Mouse (Mus musculus): ENCODE measurements around the gene Ccdc50. TPM values are rescaled to one million over a fixed set of nuclear protein-coding genes. Genes with fewer than 3 reads are reported as not detected.
A peak's percentile ranks its signal among the peaks of the same experiment; 100 is the strongest.

Ccdc50 gene
- polyA plus RNA-seq (2014; fragmentation: Nextera tagmentation; extraction: Ambion mirVana) = 62.2 and 68.0 TPM in 2 replicates

GRCm38 (mm10) chr16:27388761-27389451 is at the start of gene Ccdc50:
Gene Ccdc50 (plus strand): TSS chr16:27388869.
- Histone ChIP-seq H3K36me3 (ENCODE audit: control insufficient read depth, insufficient read depth, low read length) (no peaks in the 10 kb centered on the region), H3K9me3 (ENCODE audit: control insufficient read depth, low read length) (no peaks in the 10 kb centered on the region), H3K4me1 (replicated peaks; ENCODE audit: control insufficient read depth, insufficient read depth, low read length) (peaks cover 19% of the 10 kb centered on the region; the same call in 1 of the 2 replicates), H3K4me3 (ENCODE audit: low read depth, low read length) (peak within 1 kb of the TSS; percentile 89), H3K27me3 (replicated peaks; ENCODE audit: control insufficient read depth, insufficient read depth, low read length) (no peaks in the 10 kb centered on the region), H3K9ac (ENCODE audit: low read length) (peak within 1 kb of the TSS; percentile 99), H3K4me2 (ENCODE audit: low read length) (peak within 1 kb of the TSS; percentile 71), H3K27ac (ENCODE audit: low read depth) (peak within 1 kb of the TSS; percentile 94)
- DNase-seq (ENCODE audit: low spot score) = peak; percentile 90
- peak; percentile 93 for ATAC-seq (replicated peaks; ENCODE audit: low FRiP score, low TSS enrichment, low read depth)
- WGBS = under 1% methylated on average over 56 of the region's 69 CpGs

- DNase-seq (ENCODE audit: low spot score) (no peak), ATAC-seq (replicated peaks; ENCODE audit: low FRiP score, low TSS enrichment, low read depth) (no peak)
- no peak overlapping the region for H3K4me2 ChIP-seq (ENCODE audit: low read length)
- H3K27me3 ChIP-seq (replicated peaks; ENCODE audit: control insufficient read depth, insufficient read depth, low read length) = no peaks in the 10 kb centered on the region
- no peak overlapping the region for H3K9ac ChIP-seq (ENCODE audit: low read length)
- H3K36me3 ChIP-seq (ENCODE audit: control insufficient read depth, insufficient read depth, low read length) = no peaks in the 10 kb centered on the region
- no peak overlapping the region for H3K27ac ChIP-seq (ENCODE audit: low read depth)
- no peak overlapping the region for H3K4me3 ChIP-seq (ENCODE audit: low read depth, low read length)
- no peaks in the 10 kb centered on the region for H3K9me3 ChIP-seq (ENCODE audit: control insufficient read depth, low read length)
- WGBS = 72% methylated on average over 3 of the region's 3 CpGs
- H3K4me1 ChIP-seq (replicated peaks; ENCODE audit: control insufficient read depth, insufficient read depth, low read length) = no peaks in the 10 kb centered on the region
Observed at GRCm38 (mm10) chr16:27347521-27347920, 41.1 kb upstream of the Ccdc50 start.

GRCm38 (mm10) chr16:27348359-27348758 is 40.3 kb upstream of the Ccdc50 start:
- Histone ChIP-seq H3K4me1 (replicated peaks; ENCODE audit: control insufficient read depth, insufficient read depth, low read length) (no peaks in the 10 kb centered on the region), H3K27ac (ENCODE audit: low read depth) (no peak overlapping the region), H3K27me3 (replicated peaks; ENCODE audit: control insufficient read depth, insufficient read depth, low read length) (no peaks in the 10 kb centered on the region), H3K9me3 (ENCODE audit: control insufficient read depth, low read length) (no peaks in the 10 kb centered on the region), H3K4me3 (ENCODE audit: low read depth, low read length) (no peak overlapping the region), H3K9ac (ENCODE audit: low read length) (no peak overlapping the region), H3K4me2 (ENCODE audit: low read length) (no peak overlapping the region), H3K36me3 (ENCODE audit: control insufficient read depth, insufficient read depth, low read length) (no peaks in the 10 kb centered on the region)
- ATAC-seq (replicated peaks; ENCODE audit: low FRiP score, low TSS enrichment, low read depth) (no peak), DNase-seq (ENCODE audit: low spot score) (no peak)
- 76% methylated on average over 1 of the region's 1 CpGs for WGBS

GRCm38 (mm10) chr16:27349235-27349634 is 39.4 kb upstream of the Ccdc50 start:
- Histone ChIP-seq H3K9me3 (ENCODE audit: control insufficient read depth, low read length) (no peaks in the 10 kb centered on the region), H3K4me2 (ENCODE audit: low read length) (no peak overlapping the region), H3K27me3 (replicated peaks; ENCODE audit: control insufficient read depth, insufficient read depth, low read length) (no peaks in the 10 kb centered on the region), H3K27ac (ENCODE audit: low read depth) (no peak overlapping the region), H3K9ac (ENCODE audit: low read length) (no peak overlapping the region), H3K36me3 (ENCODE audit: control insufficient read depth, insufficient read depth, low read length) (no peaks in the 10 kb centered on the region), H3K4me1 (replicated peaks; ENCODE audit: control insufficient read depth, insufficient read depth, low read length) (no peaks in the 10 kb centered on the region), H3K4me3 (ENCODE audit: low read depth, low read length) (no peak overlapping the region)
- no peak for DNase-seq (ENCODE audit: low spot score)
- no peak for ATAC-seq (replicated peaks; ENCODE audit: low FRiP score, low TSS enrichment, low read depth)
- WGBS = 91% methylated on average over 2 of the region's 2 CpGs

GRCm38 (mm10) chr16:27349878-27350532 is 38.7 kb upstream of the Ccdc50 start:
- Histone ChIP-seq H3K27me3 (replicated peaks; ENCODE audit: control insufficient read depth, insufficient read depth, low read length) (no peaks in the 10 kb centered on the region), H3K36me3 (ENCODE audit: control insufficient read depth, insufficient read depth, low read length) (no peaks in the 10 kb centered on the region), H3K4me1 (replicated peaks; ENCODE audit: control insufficient read depth, insufficient read depth, low read length) (no peaks in the 10 kb centered on the region), H3K27ac (ENCODE audit: low read depth) (no peak overlapping the region), H3K9me3 (ENCODE audit: control insufficient read depth, low read length) (no peaks in the 10 kb centered on the region), H3K4me2 (ENCODE audit: low read length) (no peak overlapping the region), H3K9ac (ENCODE audit: low read length) (no peak overlapping the region), H3K4me3 (ENCODE audit: low read depth, low read length) (no peak overlapping the region)
- WGBS = 89% methylated on average over 7 of the region's 7 CpGs
- no peak for DNase-seq (ENCODE audit: low spot score)
- no peak for ATAC-seq (replicated peaks; ENCODE audit: low FRiP score, low TSS enrichment, low read depth)

- Histone ChIP-seq H3K36me3 (ENCODE audit: control insufficient read depth, insufficient read depth, low read length) (no peaks in the 10 kb centered on the region), H3K4me3 (ENCODE audit: low read depth, low read length) (no peak overlapping the region), H3K4me2 (ENCODE audit: low read length) (no peak overlapping the region), H3K27me3 (replicated peaks; ENCODE audit: control insufficient read depth, insufficient read depth, low read length) (no peaks in the 10 kb centered on the region), H3K9me3 (ENCODE audit: control insufficient read depth, low read length) (no peaks in the 10 kb centered on the region), H3K27ac (ENCODE audit: low read depth) (no peak overlapping the region), H3K9ac (ENCODE audit: low read length) (no peak overlapping the region), H3K4me1 (replicated peaks; ENCODE audit: control insufficient read depth, insufficient read depth, low read length) (no peaks in the 10 kb centered on the region)
- DNase-seq (ENCODE audit: low spot score) (no peak), ATAC-seq (replicated peaks; ENCODE audit: low FRiP score, low TSS enrichment, low read depth) (no peak)
- WGBS = 86% methylated on average over 2 of the region's 2 CpGs
Observed at GRCm38 (mm10) chr16:27354464-27354863, 34.2 kb upstream of the Ccdc50 start.

- Histone ChIP-seq H3K27me3 (replicated peaks; ENCODE audit: control insufficient read depth, insufficient read depth, low read length) (no peaks in the 10 kb centered on the region), H3K9me3 (ENCODE audit: control insufficient read depth, low read length) (no peaks in the 10 kb centered on the region), H3K4me3 (ENCODE audit: low read depth, low read length) (no peak overlapping the region), H3K27ac (ENCODE audit: low read depth) (no peak overlapping the region), H3K9ac (ENCODE audit: low read length) (no peak overlapping the region), H3K4me1 (replicated peaks; ENCODE audit: control insufficient read depth, insufficient read depth, low read length) (no peaks in the 10 kb centered on the region), H3K36me3 (ENCODE audit: control insufficient read depth, insufficient read depth, low read length) (no peaks in the 10 kb centered on the region), H3K4me2 (ENCODE audit: low read length) (no peak overlapping the region)
- no peak for DNase-seq (ENCODE audit: low spot score)
- ATAC-seq (replicated peaks; ENCODE audit: low FRiP score, low TSS enrichment, low read depth) = no peak
- 80% methylated on average over 1 of the region's 1 CpGs for WGBS
Observed at GRCm38 (mm10) chr16:27360059-27360458, 28.6 kb upstream of the Ccdc50 start.

GRCm38 (mm10) chr16:27370191-27370590 is 18.5 kb upstream of the Ccdc50 start, which contains the start of gene Uts2b:
Gene Uts2b (minus strand): TSS chr16:27370239.
- H3K9ac ChIP-seq (ENCODE audit: low read length) = no peak within 1 kb of the TSS
- no peak within 1 kb of the TSS for H3K4me2 ChIP-seq (ENCODE audit: low read length)
- WGBS = 63% methylated on average over 8 of the region's 8 CpGs
- no peak for ATAC-seq (replicated peaks; ENCODE audit: low FRiP score, low TSS enrichment, low read depth)
- no peaks in the 10 kb centered on the region for H3K4me1 ChIP-seq (replicated peaks; ENCODE audit: control insufficient read depth, insufficient read depth, low read length)
- no peak within 1 kb of the TSS for H3K4me3 ChIP-seq (ENCODE audit: low read depth, low read length)
- DNase-seq (ENCODE audit: low spot score) = no peak
- H3K9me3 ChIP-seq (ENCODE audit: control insufficient read depth, low read length) = no peaks in the 10 kb centered on the region
- H3K27me3 ChIP-seq (replicated peaks; ENCODE audit: control insufficient read depth, insufficient read depth, low read length) = no peaks in the 10 kb centered on the region
- H3K27ac ChIP-seq (ENCODE audit: low read depth) = no peak within 1 kb of the TSS
- H3K36me3 ChIP-seq (ENCODE audit: control insufficient read depth, insufficient read depth, low read length) = no peaks in the 10 kb centered on the region

GRCm38 (mm10) chr16:27370700-27371099 is 18.0 kb upstream of the Ccdc50 start:
- Histone ChIP-seq H3K4me2 (ENCODE audit: low read length) (no peak overlapping the region), H3K36me3 (ENCODE audit: control insufficient read depth, insufficient read depth, low read length) (no peaks in the 10 kb centered on the region), H3K27ac (ENCODE audit: low read depth) (no peak overlapping the region), H3K4me1 (replicated peaks; ENCODE audit: control insufficient read depth, insufficient read depth, low read length) (no peaks in the 10 kb centered on the region), H3K9me3 (ENCODE audit: control insufficient read depth, low read length) (no peaks in the 10 kb centered on the region), H3K9ac (ENCODE audit: low read length) (no peak overlapping the region), H3K4me3 (ENCODE audit: low read depth, low read length) (no peak overlapping the region), H3K27me3 (replicated peaks; ENCODE audit: control insufficient read depth, insufficient read depth, low read length) (no peaks in the 10 kb centered on the region)
- 93% methylated on average over 2 of the region's 2 CpGs for WGBS
- no peak for ATAC-seq (replicated peaks; ENCODE audit: low FRiP score, low TSS enrichment, low read depth)
- DNase-seq (ENCODE audit: low spot score) = no peak
